ENCODE assay signal across 32 mouse cellular contexts in genomic region chr1:172278328-172278727, GRCm38 (mm10). TPM values are rescaled to one million over a fixed set of nuclear protein-coding genes. Genes with fewer than 3 reads are reported as not detected.
DNase-seq lines count a peak whose midpoint lies in the region; ATAC-seq lines count a peak whose summit lies in the region.
"Had no signal": no experiment of that assay in that cellular context is flagged by ENCODE, and none has a peak within 500 bp of the region (broad histone marks: within the 10 kb centered on the region; RNA-seq: fewer than 3 reads in every experiment).

No protein-coding gene starts in this region.

- H3K4me1 ChIP-seq in heart, embryonic 15.5 days (replicated peaks), result peaks cover 6% of the 10 kb centered on the region; the same call in 1 of the 2 replicates
- H3K4me1 ChIP-seq in midbrain, embryonic 13.5 days (replicated peaks), result no peaks in the 10 kb centered on the region
- H3K4me1 ChIP-seq in midbrain, embryonic 15.5 days, result no peaks in the 10 kb centered on the region; the same call in 1 of the 2 replicates
- H3K4me1 ChIP-seq: embryonic facial prominence, embryonic 12.5 days; embryonic facial prominence, embryonic 15.5 days had no signal

- H3K4me3 ChIP-seq in heart, embryonic 15.5 days, result no peak overlapping the region
- no peak overlapping the region for H3K4me3 ChIP-seq in midbrain, embryonic 13.5 days (replicated peaks)
- no peak overlapping the region for H3K4me3 ChIP-seq in midbrain, embryonic 15.5 days
- H3K4me3 ChIP-seq: embryonic facial prominence, embryonic 12.5 days; embryonic facial prominence, embryonic 15.5 days; heart, adult 2 months; heart, embryonic 10.5 days had no signal

- H3K27me3 ChIP-seq in heart, embryonic 15.5 days, result no peaks in the 10 kb centered on the region
- H3K27me3 ChIP-seq in midbrain, embryonic 13.5 days, result peaks cover 4% of the 10 kb centered on the region; the same call in 1 of the 2 replicates
- no peaks in the 10 kb centered on the region for H3K27me3 ChIP-seq in midbrain, embryonic 15.5 days (replicated peaks)
- H3K27me3 ChIP-seq: CH12.LX; embryonic facial prominence, embryonic 12.5 days; embryonic facial prominence, embryonic 15.5 days; Patski had no signal

- H3K9ac ChIP-seq in heart, embryonic 15.5 days, result no peak overlapping the region
- H3K9ac ChIP-seq in midbrain, embryonic 13.5 days (replicated peaks), result no peak overlapping the region
- no peak overlapping the region for H3K9ac ChIP-seq in midbrain, embryonic 15.5 days
- H3K9ac ChIP-seq: embryonic facial prominence, embryonic 12.5 days; embryonic facial prominence, embryonic 15.5 days; forebrain, postnatal 0 days; hindbrain, embryonic 14.5 days had no signal

- 75% methylated on average over 13 of the region's 13 CpGs for whole genome bisulfite sequencing in heart, embryonic 15.5 days
- WGBS in midbrain, embryonic 13.5 days, result 93% methylated on average over 13 of the region's 13 CpGs
- WGBS in midbrain, embryonic 15.5 days, result 93% methylated on average over 13 of the region's 13 CpGs

- ATAC-seq in heart, embryonic 15.5 days (replicated peaks; ENCODE audit: insufficient number of reproducible peaks, insufficient read depth, low FRiP score, low read depth), result 0 out of 2 replicates have a peak, but pooled peaks have one; percentile 21
- ATAC-seq in midbrain, embryonic 13.5 days, result 0 out of 2 replicates have a peak, but pooled peaks have one; percentile 2
- no peak for ATAC-seq in midbrain, embryonic 15.5 days (replicated peaks)
- ATAC-seq: forebrain, embryonic 14.5 days; forebrain, postnatal 0 days; hindbrain, postnatal 0 days; intestine, embryonic 16.5 days; Patski had no signal

- intact Hi-C loops in heart, postnatal 14 days (cut with DNase I), result no loop called here

- no peak overlapping the region for H3K4me2 ChIP-seq in heart, embryonic 15.5 days
- no peak overlapping the region for H3K4me2 ChIP-seq in midbrain, embryonic 13.5 days (replicated peaks)
- H3K4me2 ChIP-seq in midbrain, embryonic 15.5 days, result no peak overlapping the region
- H3K4me2 ChIP-seq: embryonic facial prominence, embryonic 12.5 days; embryonic facial prominence, embryonic 15.5 days; hindbrain, embryonic 14.5 days had no signal

- no peaks in the 10 kb centered on the region; the same call in 1 of the 2 replicates for H3K36me3 ChIP-seq in heart, embryonic 15.5 days
- no peaks in the 10 kb centered on the region for H3K36me3 ChIP-seq in midbrain, embryonic 13.5 days
- no peaks in the 10 kb centered on the region for H3K36me3 ChIP-seq in midbrain, embryonic 15.5 days (replicated peaks)
- H3K36me3 ChIP-seq: embryonic facial prominence, embryonic 12.5 days; embryonic facial prominence, embryonic 15.5 days; G1E had no signal

- H3K9me3 ChIP-seq in heart, embryonic 15.5 days (replicated peaks), result no peaks in the 10 kb centered on the region
- H3K9me3 ChIP-seq in midbrain, embryonic 13.5 days, result no peaks in the 10 kb centered on the region
- H3K9me3 ChIP-seq in midbrain, embryonic 15.5 days, result no peaks in the 10 kb centered on the region
- H3K9me3 ChIP-seq: embryonic facial prominence, embryonic 12.5 days; embryonic facial prominence, embryonic 15.5 days; G1E; heart, embryonic 10.5 days had no signal

- DNase-seq in gastrocnemius, adult 18-20 months (ENCODE audit: low spot score), result peak; percentile 9
- no peak for DNase-seq in gastrocnemius, postnatal 25 days
- DNase-seq in heart, postnatal 14 days, result no peak
- DNase-seq: adrenal gland, postnatal 10 days; adrenal gland, postnatal 36 days; B cell, adult 2 months; cerebellum, adult 18-20 months; cerebellum, adult 9-10 months; cerebellum, postnatal 14 days; forebrain, postnatal 0 days; gastrocnemius, postnatal 14 days; heart, adult 2 months; heart, postnatal 10 days; heart, postnatal 4 days had no signal

- no peak overlapping the region for H3K27ac ChIP-seq in heart, embryonic 15.5 days
- no peak overlapping the region for H3K27ac ChIP-seq in midbrain, embryonic 13.5 days
- no peak overlapping the region for H3K27ac ChIP-seq in midbrain, embryonic 15.5 days
- H3K27ac ChIP-seq: embryonic facial prominence, embryonic 12.5 days; embryonic facial prominence, embryonic 15.5 days; heart, adult 2 months; heart, embryonic 10.5 days; hindbrain, embryonic 14.5 days; hindbrain, postnatal 0 days had no signal

RNA-seq across cellular contexts. Expression of gene Igsf8, which starts 16.9 kb away (rescaled TPM):
- total RNA-seq in gastrocnemius, adult 18-20 months (2021), result 10 to 100 TPM in 1 of 2 experiments, 1 to 10 TPM in 1; 7.6 to 10.6 TPM
- total RNA-seq in gastrocnemius, postnatal 25 days (2021), result 10 to 100 TPM in 1 of 2 experiments, 1 to 10 TPM in 1; 9.2 to 10.7 TPM
- 20.6 and 35.4 TPM in 2 replicates for polyA plus RNA-seq in heart, embryonic 15.5 days (2015; fragmentation: Nextera tagmentation; extraction: Ambion mirVana)
- total RNA-seq in heart, postnatal 14 days (2021), result 10 to 100 TPM; 13.8 to 16.3 TPM
- polyA plus RNA-seq in midbrain, embryonic 13.5 days (2015; fragmentation: Nextera tagmentation; extraction: Ambion mirVana), result 90.3 and 112 TPM in 2 replicates
- polyA plus RNA-seq in midbrain, embryonic 15.5 days (2015; fragmentation: Nextera tagmentation; extraction: Ambion mirVana), result 66.2 and 77.2 TPM in 2 replicates

RNA-seq across cellular contexts. Expression of gene Atp1a2, which starts 19.5 kb away (rescaled TPM):
- 1,000 to 10,000 TPM in 1 of 2 experiments, 100 to 1,000 TPM in 1; 896 to 1,049 TPM for total RNA-seq in gastrocnemius, adult 18-20 months (2021)
- 1,000 to 10,000 TPM; 1,026 to 1,397 TPM for total RNA-seq in gastrocnemius, postnatal 25 days (2021)
- polyA plus RNA-seq in heart, embryonic 15.5 days (2015; fragmentation: Nextera tagmentation; extraction: Ambion mirVana), result 17.4 and 17.9 TPM in 2 replicates
- 100 to 1,000 TPM; 448 to 458 TPM for total RNA-seq in heart, postnatal 14 days (2021)
- 25.3 and 25.8 TPM in 2 replicates for polyA plus RNA-seq in midbrain, embryonic 13.5 days (2015; fragmentation: Nextera tagmentation; extraction: Ambion mirVana)
- 56.5 and 63.1 TPM in 2 replicates for polyA plus RNA-seq in midbrain, embryonic 15.5 days (2015; fragmentation: Nextera tagmentation; extraction: Ambion mirVana)
- polyA plus RNA-seq: G1E had no signal

RNA-seq across cellular contexts. Expression of gene Atp1a4, which starts 20.1 kb away (rescaled TPM):
- total RNA-seq in gastrocnemius, adult 18-20 months (2021), result under 1 TPM; 0.40 to 0.43 TPM
- total RNA-seq in gastrocnemius, postnatal 25 days (2021), result under 1 TPM; 0.59 to 0.88 TPM
- 0.10 and 0.28 TPM in 2 replicates for polyA plus RNA-seq in heart, embryonic 15.5 days (2015; fragmentation: Nextera tagmentation; extraction: Ambion mirVana)
- total RNA-seq in heart, postnatal 14 days (2021), result not detected
- not detected in 2 replicates for polyA plus RNA-seq in midbrain, embryonic 13.5 days (2015; fragmentation: Nextera tagmentation; extraction: Ambion mirVana)
- 0.05 TPM in 1 of 2 replicates, not detected in the other for polyA plus RNA-seq in midbrain, embryonic 15.5 days (2015; fragmentation: Nextera tagmentation; extraction: Ambion mirVana)
- total RNA-seq: CH12.LX; forebrain, postnatal 0 days; heart, adult 2 months; heart, postnatal 10 days had no signal
- polyA plus RNA-seq: embryonic facial prominence, embryonic 12.5 days; embryonic facial prominence, embryonic 15.5 days; forebrain, embryonic 11.5 days; forebrain, postnatal 0 days; frontal cortex, adult 2 months; G1E; hindbrain, embryonic 11.5 days; inflammation-experienced regulatory T-cells, adult 6 months; intestine, embryonic 16.5 days had no signal

RNA-seq across cellular contexts. Expression of gene Kcnj9, which starts 50.8 kb away (rescaled TPM):
- total RNA-seq in gastrocnemius, adult 18-20 months (2021), result not detected
- not detected for total RNA-seq in gastrocnemius, postnatal 25 days (2021)
- polyA plus RNA-seq in heart, embryonic 15.5 days (2015; fragmentation: Nextera tagmentation; extraction: Ambion mirVana), result not detected in 2 replicates
- not detected for total RNA-seq in heart, postnatal 14 days (2021)
- polyA plus RNA-seq in midbrain, embryonic 13.5 days (2015; fragmentation: Nextera tagmentation; extraction: Ambion mirVana), result 3.6 and 3.9 TPM in 2 replicates
- polyA plus RNA-seq in midbrain, embryonic 15.5 days (2015; fragmentation: Nextera tagmentation; extraction: Ambion mirVana), result 5.6 and 5.9 TPM in 2 replicates
- total RNA-seq: G1E; gastrocnemius, postnatal 14 days; heart, adult 2 months; heart, postnatal 10 days; heart, postnatal 4 days had no signal
- polyA plus RNA-seq: G1E; heart, embryonic 10.5 days; heart, embryonic 14.5 days; inflammation-experienced regulatory T-cells, adult 6 months; intestine, embryonic 16.5 days had no signal

RNA-seq across cellular contexts. Expression of gene Casq1, which starts 58.7 kb away (rescaled TPM):
- total RNA-seq in gastrocnemius, adult 18-20 months (2021), result 1,000 to 10,000 TPM; 2,670 to 3,214 TPM
- total RNA-seq in gastrocnemius, postnatal 25 days (2021), result 1,000 to 10,000 TPM; 5,450 to 5,866 TPM
- 96.7 and 102 TPM in 2 replicates for polyA plus RNA-seq in heart, embryonic 15.5 days (2015; fragmentation: Nextera tagmentation; extraction: Ambion mirVana)
- 10 to 100 TPM; 10.1 to 12.9 TPM for total RNA-seq in heart, postnatal 14 days (2021)
- polyA plus RNA-seq in midbrain, embryonic 13.5 days (2015; fragmentation: Nextera tagmentation; extraction: Ambion mirVana), result 1.3 and 1.8 TPM in 2 replicates
- 1.7 and 2.7 TPM in 2 replicates for polyA plus RNA-seq in midbrain, embryonic 15.5 days (2015; fragmentation: Nextera tagmentation; extraction: Ambion mirVana)
- total RNA-seq: G1E had no signal
- polyA plus RNA-seq: G1E; inflammation-experienced regulatory T-cells, adult 6 months had no signal
